Mouse (Mus musculus): Measurements from ENCODE around the gene Gpr3.

Gpr3 gene

GRCm38 (mm10) chr4:133170616-133171015 is 41.7 kb downstream of the Gpr3 start:
- DNase-seq (ENCODE audit: low spot score in 2 of 2), result no peak

- peak in 1 of 2 experiments; percentile 29 for DNase-seq (ENCODE audit: low spot score in 2 of 2)
Measured at GRCm38 (mm10) chr4:133170056-133170524, 42.2 kb downstream of the Gpr3 start.

GRCm38 (mm10) chr4:133169237-133170055 is 42.9 kb downstream of the Gpr3 start:
- peak in 1 of 2 experiments; percentile 28 for DNase-seq (ENCODE audit: low spot score in 2 of 2)

GRCm38 (mm10) chr4:133166773-133167172 is 45.6 kb downstream of the Gpr3 start:
- no peak for DNase-seq (ENCODE audit: low spot score in 2 of 2)

GRCm38 (mm10) chr4:133162196-133162595 is 50.1 kb downstream of the Gpr3 start:
- no peak for DNase-seq (ENCODE audit: low spot score in 2 of 2)

GRCm38 (mm10) chr4:133160821-133161220 is 51.5 kb downstream of the Gpr3 start:
- no peak for DNase-seq (ENCODE audit: low spot score in 2 of 2)

- no peak for DNase-seq (ENCODE audit: low spot score in 2 of 2)
Measured at GRCm38 (mm10) chr4:133160211-133160610, 52.1 kb downstream of the Gpr3 start.

GRCm38 (mm10) chr4:133159646-133160045 is 52.7 kb downstream of the Gpr3 start:
- peak in 1 of 2 experiments; percentile 31 for DNase-seq (ENCODE audit: low spot score in 2 of 2)

Data from spleen, postnatal 14 days (tissue).